Mouse (Mus musculus): Measurements from ENCODE around the gene Dynlt1f.
"Not testable (repeated sequence)": the region's sequence is repeated elsewhere in the genome, so short reads cannot be mapped to it uniquely, and the experiment has no call there.

The Dynlt1f gene

DNA sequence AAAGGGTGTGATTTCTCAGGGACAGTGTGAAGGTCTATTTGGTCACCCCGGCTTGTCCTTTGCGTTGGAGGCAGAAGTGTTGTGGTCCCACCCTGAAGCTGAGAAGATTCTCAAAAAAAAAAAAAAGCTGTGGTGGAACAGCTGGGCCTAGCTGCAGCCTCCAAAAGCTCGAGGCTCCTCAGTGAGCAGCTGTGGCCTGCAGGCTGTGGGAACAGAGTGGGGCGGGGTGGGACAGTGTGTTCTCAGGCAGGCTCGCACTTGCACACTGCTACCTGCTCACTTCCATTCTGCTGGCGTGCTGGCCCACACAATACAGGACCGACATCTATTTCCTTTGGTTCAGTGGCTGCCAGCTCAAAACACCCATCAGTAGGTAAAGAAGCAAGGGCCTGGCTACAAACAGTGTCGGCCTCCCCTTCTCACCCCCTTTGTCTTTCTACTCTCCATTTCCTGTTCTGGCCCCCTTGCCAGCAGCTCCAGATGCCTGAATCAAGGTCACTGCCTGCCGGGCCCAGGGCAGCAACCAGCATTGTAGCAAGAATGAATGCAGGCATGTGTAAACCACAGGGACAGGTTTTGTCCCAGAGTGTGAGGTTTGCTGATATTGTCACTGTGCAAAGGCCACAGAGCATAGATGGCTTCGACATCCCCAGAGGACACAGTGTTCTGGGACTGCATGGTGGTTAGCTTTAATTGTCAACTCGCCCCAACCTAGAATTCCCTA lies 5.6 kb upstream of the Dynlt1f start:
- not testable (repeated sequence) for DNase-seq (ENCODE audit: low spot score)

DNA sequence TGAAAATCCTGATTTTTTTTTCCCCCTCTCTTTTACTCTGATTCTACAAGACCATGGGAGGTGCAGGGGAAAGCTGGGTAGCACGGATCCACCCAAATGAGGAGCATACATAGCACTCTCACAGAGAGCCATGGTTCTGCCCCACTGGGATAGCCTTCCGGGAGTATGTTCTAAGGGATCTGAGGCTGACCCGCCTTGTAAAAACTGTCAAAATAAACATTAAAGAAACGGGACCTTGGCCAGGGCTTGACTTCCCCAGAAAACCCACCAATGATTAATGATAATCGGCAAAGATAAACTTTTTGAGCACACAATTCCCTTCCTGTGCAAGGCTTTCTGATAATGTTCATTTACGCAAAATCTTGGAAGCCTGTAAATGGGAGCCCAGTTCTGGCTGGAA lies 4.9 kb upstream of the Dynlt1f start:
- not testable (repeated sequence) for DNase-seq (ENCODE audit: low spot score)

DNA sequence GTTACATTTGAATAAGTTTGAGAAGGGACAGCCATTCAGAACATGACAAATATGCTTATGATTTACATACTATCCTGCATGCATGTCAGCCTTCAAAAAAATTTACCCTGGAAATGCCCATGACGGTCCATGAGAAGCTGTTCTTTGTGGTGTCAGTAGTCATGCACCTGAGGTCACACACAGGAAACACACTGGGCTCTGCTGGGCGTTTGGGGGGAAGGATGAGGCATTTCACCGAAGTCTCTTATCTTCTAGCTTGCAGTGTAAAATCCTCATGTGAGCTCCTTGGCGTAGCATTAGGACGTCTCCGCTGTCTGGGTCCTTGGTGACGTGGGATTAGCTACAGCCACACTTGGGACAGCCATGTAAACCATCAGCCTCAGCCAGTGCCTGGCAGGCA lies 3.1 kb upstream of the Dynlt1f start, which contains the start of gene Sytl3:
TSS of gene Sytl3 (plus strand) at position 293 of the 400 bp plus-strand sequence.
- DNase-seq (ENCODE audit: low spot score) = not testable (repeated sequence)

DNA sequence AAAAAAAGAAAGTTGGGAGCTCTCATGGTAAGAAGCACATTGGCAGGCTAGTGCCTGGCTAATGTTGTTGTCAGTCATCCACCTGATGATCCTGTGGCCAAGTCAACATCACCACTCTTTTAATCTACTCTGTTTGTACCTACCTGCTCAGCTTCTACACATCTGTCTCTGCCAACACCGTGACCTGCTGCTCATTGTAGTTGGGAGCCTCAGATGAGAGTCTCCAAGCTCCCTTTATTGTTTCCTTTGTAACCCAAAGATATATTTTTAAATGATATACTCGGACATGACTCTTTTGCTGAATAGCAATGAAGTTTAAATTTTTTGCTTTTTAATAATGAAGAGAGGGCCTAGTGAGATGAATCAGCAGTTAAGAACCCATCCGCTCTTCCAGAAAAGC lies 771 bp upstream of the Dynlt1f start:
- DNase-seq (ENCODE audit: low spot score) = not testable (repeated sequence)

DNA sequence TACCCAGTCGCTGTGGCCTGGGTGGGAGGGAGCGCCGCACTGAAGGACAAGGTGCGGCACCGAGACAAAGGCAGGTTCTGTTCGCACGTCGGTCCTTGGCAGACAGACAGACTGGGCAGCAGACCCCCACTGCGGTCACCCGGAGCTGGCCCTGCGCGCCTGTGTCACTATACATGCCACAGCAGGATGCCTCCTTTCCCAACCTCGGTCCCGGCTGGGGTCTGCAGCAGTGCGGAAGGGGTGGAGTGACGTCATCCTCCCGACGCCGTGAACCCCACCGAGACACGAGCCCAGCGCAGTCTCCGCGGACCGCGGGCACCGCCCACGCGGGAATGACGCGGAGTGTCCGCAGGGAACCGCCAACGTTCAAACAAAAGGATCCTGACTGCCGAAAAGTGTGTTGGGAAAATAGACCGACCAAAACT lies 601 bp downstream of the Dynlt1f start:
- DNase-seq (ENCODE audit: low spot score) = peak; percentile 57

DNA sequence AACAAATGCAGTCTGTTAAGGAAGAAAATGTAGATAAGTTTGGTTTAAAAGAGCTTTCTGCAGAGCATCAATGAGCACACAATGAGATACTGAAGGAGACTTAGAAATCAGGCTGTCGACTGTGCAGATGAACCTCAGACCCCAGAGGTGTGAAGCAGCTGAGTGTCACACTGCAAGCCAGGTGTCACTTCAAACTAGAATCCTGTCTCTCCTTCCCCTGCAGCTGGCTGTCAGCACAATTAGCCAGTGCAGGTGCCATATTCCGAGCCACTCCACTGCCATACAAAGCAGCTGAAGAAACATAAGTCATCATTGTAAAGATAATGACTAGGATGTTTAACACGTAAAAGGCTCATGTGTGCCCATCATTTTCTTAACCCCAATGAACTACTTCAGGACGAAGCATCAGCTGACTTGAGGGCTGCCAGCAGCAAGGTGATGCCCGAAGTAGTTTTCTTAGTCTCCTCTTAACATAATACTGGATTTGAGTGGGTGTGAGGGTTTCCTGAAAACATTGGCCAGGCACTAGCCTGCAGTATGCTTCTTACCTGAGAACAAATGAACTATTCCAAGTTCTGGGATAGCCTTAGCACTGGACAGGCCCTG lies 2.3 kb downstream of the Dynlt1f start:
- not testable (repeated sequence) for DNase-seq (ENCODE audit: low spot score)

DNA sequence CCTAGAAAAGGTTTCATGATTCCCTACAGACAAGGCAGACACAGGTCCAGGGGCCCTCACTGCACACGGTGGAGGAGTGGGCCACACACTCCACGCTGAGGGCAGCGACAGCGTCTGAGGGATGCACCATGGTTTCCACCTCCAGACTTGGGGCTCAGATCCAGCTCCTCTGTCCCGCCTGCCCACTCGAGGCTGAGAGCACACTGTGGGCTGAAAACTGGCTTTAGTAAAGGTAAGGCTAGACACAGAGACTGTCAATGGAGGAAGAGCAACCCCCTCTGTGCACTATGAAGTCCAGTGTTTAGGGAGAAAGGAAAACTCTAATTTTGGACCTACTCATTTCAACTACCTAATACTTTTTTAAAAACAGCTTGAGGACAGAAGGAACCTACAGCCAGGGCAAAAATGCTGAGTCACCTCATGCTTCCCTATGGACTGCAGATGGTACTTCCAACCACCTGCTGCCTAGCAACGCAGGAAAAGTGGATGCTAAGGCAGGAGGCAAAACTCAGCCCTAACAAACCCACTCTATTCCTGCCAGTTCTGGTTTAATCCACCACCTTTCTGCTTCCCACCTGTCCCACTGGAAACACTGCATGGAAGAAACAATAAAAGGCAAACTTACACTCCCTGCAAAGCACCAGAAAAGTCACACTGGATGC lies 4.7 kb downstream of the Dynlt1f start:
- not testable (repeated sequence) for DNase-seq (ENCODE audit: low spot score)

DNA sequence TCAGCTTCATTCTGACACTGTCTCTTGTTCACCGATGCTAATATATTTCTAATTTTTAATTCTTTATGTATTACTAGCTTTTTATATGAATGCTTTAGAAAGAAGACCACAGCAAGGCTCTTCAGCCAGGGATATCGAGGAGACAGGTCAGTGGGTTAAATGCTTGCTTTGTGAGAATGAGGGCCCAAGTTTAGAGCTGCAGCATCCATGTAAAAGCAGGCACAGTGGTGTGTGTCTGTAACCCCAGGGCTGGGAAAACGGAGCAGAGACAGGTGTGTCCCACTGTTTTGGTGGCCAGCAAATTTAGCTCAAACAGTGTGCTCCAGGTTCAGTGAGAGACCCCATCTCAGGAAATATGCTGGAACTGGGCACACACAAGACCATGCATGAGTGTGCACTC lies 8.2 kb downstream of the Dynlt1f start:
- not testable (repeated sequence) for DNase-seq (ENCODE audit: low spot score)

DNA sequence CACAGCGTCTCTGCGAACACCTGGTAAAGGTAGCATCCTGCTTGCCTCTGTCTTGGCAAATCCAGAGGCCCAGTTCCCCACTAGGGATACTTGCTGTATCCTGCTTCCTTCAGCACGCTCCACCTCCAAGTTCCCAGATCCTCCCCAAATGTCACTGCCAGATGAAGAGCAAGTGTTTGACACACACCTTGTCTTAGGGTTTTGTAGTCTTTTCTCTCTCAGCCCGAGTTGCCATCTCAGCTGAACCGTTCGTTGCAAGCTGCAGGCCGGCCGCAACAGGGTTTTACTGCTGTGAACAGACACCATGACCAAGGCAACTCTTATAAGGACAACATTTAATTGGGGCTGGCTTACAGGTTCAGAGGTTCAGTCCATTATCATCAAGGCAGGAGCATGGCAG lies 8.9 kb downstream of the Dynlt1f start:
- not testable (repeated sequence) for DNase-seq (ENCODE audit: low spot score)

DNA sequence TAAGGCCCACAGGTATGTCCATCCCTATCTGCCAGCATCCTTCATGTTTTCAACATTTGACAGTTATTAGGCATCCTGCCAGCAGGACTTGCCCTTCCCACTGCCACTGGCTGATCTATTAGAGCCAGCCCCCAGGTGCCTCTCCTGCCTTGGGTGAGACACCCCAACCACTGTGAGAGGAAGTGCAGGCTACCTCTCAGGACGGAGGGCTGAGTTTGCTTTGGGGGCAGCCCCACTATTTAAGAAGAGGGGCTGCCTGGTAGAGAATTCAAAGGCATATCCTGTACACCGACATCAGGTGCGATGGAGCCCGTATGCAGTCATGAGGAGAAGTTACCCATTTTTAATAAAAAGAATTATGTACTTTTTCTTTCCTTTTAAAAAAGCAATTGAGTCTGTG lies 10.0 kb downstream of the Dynlt1f start:
- not testable (repeated sequence) for DNase-seq (ENCODE audit: low spot score)

DNA sequence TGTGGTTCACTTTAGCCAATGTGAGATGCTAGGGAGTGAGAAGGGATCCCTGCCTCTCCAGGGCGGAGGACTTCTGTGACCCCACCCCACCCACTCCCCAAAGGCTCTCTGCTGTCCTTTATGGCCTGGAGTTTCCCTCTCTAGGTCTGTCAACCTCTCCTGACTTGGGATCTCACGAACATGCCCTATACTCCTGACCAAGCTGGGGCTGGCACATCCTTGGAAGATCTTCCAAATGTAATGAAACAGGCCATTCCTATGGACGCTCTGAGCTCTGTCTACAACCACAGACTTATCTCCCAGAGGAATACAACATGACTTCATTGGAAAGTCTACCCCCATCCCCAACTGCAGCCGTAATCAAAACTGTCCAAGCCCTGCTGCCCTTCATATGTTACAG lies 11.0 kb downstream of the Dynlt1f start:
- not testable (repeated sequence) for DNase-seq (ENCODE audit: low spot score)

DNA sequence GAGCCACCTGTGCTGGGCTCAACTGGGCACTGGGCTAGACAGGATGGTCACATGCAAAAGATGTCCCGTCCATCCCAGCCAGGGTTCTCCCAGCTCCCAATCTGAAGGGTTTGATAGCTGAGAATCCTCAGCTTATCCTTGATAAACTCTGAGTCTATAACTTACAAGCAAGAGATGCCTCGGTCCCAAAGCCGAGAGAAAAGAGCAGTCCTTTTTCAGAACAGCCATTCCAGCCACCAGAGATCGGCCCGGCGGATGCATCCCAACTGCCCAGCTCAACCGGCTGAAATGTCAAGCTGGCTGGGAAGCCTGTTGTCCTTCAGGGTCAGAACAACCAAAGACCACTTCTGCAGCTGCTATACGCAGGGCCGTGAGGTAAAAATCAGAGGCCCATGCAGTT lies 11.5 kb downstream of the Dynlt1f start:
- not testable (repeated sequence) for DNase-seq (ENCODE audit: low spot score)

DNA sequence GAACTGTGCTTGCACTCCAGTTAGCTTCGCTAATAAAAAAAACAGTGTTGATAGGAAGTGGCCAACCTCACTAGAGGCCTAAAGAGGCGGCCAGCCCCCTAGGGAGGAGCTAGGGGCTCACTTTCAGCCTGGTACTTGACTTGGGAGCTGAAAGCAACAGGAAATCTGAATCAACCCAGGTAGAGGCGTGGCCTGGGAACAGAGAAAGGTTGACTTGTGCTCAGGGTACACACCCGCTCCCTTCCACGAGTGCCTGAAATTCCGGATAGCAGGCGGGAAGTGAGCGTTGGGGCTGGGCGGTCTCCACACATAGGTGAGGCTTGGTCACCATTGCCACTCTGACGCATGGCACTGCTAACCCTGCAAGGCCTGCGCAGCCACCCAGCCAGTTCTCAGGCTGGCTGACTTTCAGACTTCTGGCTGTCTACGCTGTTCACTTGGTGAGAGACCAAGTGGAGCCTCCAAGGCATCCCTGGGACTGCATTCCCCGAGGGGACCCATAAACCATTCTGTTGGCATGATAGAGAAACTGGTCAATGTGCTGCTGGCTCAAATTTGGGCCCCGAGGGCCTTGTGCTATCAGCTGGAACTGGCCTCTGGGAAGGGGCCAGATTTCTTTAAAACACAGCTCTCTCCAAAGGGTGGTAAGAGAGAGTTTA lies 14.8 kb downstream of the Dynlt1f start:
- DNase-seq (ENCODE audit: low spot score) = not testable (repeated sequence)

DNA sequence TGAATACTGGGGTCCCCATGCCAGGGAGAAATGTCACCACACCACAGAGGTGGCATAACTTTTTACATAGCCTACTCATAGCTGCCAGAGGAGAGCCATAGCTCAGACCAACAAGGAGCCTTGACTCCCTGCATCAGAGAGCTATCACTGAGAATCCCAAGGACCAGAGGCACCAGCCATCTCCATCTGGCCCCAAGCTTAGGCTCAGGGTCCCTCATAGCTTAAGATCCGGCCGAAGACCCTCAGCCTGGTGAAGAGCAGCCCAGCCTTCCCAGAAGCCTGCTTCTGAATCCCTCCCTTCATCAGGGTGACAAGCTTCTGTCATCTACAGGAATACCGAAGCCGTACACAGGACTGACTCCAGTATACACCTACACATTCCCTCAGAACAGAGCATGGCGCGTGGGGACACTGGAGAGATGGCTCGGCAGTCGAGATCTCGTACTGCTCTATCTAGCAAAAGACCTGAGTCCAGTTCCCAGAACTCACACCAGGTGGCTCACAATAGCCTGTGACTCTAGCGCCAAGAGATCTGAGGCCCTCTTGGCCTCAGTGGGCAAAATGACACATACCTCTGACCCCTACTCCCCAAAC lies 15.6 kb downstream of the Dynlt1f start:
- DNase-seq (ENCODE audit: low spot score) = not testable (repeated sequence)

DNA sequence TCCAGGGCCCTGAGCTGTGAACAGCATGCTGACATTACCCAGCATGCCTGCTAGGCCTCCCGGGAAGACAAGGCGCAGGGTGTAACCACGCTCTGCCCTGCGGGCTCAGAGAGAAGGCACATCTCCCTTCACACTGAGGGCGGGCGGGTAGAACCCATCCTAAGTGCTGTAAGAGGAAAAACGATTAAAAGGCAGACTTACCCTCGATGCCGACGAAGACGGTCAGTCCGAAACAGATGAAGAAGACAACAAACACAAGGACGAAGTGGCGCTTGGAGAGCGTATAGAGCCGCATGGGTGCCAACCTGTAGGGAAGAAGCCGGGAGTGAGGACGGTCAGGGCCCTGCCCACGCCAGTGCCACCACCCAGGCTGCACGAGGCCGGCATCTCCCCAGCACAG lies 16.2 kb downstream of the Dynlt1f start:
- DNase-seq (ENCODE audit: low spot score) = not testable (repeated sequence)

DNA sequence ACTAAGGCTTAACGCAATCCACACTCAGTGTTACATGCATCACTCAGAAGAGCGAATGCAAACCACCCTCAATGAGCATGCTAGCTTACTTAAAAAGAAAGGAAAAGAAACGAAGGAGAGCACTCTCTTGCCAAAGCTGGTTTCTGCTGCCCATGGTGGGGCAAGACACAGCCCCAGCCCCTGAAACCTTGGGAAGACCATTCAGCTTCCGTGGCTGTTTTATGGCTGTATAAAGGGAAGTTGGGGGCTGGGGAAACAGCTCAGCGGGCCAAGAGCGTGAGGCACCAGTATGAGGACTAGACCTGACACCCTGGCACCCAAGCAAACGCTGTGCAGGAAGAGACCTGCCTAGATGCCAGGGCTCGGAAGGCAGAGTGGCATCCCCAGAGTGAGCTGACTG lies 17.3 kb downstream of the Dynlt1f start:
- DNase-seq (ENCODE audit: low spot score) = not testable (repeated sequence)

DNA sequence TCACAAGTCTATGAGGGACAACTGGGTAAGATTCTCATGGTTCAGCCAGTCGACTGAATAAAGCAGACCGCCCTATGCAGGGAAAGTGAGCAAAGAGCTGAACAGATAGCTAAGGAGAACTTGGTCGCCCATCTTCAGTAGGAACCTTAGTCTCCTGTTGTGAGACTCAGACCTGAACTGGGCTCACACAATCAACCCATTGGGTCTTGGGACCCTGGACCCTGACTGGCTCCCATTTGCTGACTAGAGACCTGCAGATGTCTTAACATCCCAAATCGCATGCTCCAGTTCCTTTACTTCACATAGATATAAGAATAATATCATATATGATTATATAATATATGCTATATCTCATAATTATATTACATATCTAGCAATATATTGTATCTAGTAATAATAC lies 18.3 kb downstream of the Dynlt1f start:
- not testable (repeated sequence) for DNase-seq (ENCODE audit: low spot score)

DNA sequence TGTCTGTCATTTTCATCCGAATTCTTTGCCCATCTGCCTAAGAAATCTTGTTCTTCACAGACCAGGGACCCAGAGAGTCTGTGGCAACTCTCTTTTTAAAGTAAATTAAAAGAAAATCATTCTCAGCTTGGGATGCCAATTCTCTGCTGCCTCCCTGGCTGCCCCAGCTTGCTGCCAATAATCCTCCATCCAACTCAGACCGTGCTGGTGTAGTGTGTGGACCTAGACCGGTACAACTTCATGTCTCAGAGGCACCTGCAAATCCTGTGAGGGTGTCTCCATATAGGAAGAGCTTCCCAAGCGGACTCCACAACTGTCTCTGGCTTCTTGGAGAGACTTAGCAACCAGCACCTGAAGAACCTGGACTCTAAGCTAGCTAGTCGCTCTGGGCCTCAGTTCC lies 18.8 kb downstream of the Dynlt1f start:
- no peak for DNase-seq (ENCODE audit: low spot score)

DNA sequence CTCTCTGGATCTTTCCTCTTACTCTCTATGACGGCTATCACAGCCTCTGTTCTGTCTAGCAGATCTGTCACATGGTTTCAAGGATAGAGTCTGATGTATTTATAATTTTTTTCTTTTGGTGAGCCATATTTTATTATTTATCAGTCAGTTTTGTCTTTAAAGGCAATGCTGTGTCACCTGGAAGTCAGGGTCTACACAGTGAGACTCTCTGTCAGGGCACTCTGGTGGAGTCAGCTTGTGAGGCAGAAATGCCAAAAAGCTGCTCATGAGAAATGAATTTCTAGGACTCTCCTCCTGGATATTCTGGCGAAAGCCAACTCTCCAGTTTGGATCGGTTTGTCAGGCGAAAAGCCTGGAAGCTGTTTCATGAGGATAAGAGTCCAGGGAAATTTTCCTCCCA lies 19.9 kb downstream of the Dynlt1f start:
- DNase-seq (ENCODE audit: low spot score) = not testable (repeated sequence)

DNA sequence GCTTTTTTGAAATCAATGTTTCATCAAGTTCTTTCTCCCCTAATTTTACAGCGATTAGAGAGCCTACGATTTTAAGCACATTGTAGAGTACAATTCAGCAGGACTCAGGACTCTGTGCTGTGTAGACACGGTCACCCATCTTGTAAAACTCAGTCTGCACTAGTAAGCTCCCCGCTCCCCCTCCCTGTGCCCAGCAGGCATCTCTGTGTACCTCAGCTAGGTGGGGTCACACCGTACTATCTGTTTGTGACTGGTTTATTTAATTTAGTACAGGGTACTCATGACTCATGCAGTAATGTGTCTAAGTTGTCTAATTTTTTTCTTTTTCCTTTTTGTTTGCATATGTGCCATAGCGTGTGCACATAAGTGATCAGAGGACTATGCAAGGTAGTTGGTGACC lies 22.9 kb downstream of the Dynlt1f start:
- DNase-seq (ENCODE audit: low spot score) = not testable (repeated sequence)

DNA sequence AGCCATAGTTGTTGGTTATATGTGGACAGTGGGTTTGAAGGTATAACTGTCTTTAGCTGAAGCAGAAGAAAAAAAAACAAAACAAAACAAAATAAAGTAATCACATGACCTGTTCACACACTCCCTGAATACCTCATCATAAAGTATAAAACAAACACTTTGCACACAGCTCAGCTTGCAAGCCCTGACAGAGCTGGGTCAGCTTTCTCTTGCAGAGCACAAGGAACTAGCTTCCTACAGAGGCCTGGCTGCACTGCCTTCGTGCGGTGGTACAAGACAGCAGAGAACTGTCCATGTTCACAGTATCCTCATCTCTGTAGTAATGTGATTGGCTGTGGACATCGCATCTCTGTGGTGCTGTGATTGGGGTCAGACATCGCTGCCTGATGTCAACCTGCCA lies 25.3 kb downstream of the Dynlt1f start:
- DNase-seq (ENCODE audit: low spot score) = not testable (repeated sequence)

DNA sequence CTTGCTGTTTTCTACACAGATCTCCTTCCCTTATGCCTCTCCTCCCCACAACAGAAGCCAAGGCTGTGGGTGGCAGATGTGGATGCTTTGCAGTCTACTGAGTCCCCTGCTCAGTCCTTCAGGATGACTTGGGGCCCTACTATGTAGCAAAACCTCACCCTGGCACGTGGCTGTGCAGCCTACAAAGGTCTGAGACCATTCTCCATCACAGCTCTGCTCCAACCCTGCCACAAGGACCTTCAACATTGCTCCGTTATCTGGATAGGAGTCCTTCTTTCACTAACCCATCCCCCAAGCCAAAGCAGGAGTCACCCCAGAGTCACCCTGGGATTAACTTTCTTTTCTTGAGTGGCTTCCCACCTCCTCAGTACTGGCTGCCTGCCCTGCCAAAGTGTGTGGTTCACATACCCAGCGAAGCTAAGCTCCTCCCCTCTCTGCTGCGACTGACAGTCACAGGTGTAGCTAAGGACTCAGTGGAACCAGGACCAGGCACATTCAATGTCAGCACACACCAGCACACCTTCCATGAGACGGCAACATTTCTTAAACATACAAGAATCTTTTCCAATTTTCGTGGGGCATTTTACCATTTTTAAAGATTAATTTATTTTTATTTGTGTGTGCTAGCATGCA lies 30.7 kb downstream of the Dynlt1f start:
- not testable (repeated sequence) for DNase-seq (ENCODE audit: low spot score)

Measured in layer of hippocampus, adult 11-12 months (tissue).